Mouse (Mus musculus) C2C12 (cell line): ENCODE data around the gene Sel1l. TPM values are rescaled to one million over a fixed set of nuclear protein-coding genes. Genes with fewer than 3 reads are reported as not detected.
A peak's percentile ranks its signal among the peaks of the same experiment; 100 is the strongest.

Experiments
- H3K27me3 ChIP-seq: one replicate; pipeline ENCODE4 v1.6.1; 2011; ENCODE audit not compliant: control insufficient read depth, insufficient read depth, insufficient read length
- H3K36me3 ChIP-seq: one replicate; pipeline ENCODE4 v1.6.1; 2011; ENCODE audit not compliant: control insufficient read depth, insufficient read depth
- H3K4me3 ChIP-seq: one replicate; pipeline ENCODE4 v1.5.1; 2011; ENCODE audit warnings: mild to moderate bottlenecking, control low read depth; ENCODE audit not compliant: poor library complexity, insufficient read depth, severe bottlenecking
- H3K79me2 ChIP-seq: one replicate; pipeline ENCODE4 v1.6.1; 2011; ENCODE audit not compliant: control insufficient read depth, insufficient read depth
- H3K79me3 ChIP-seq: one replicate; pipeline ENCODE4 v1.6.1; 2011; ENCODE audit warnings: low read depth, control low read depth
- H3ac ChIP-seq: one replicate; pipeline ENCODE3; 2011; ENCODE audit warnings: low read depth; ENCODE audit not compliant: control insufficient read depth, insufficient read length
- CEBPB ChIP-seq: IDR thresholded peaks from one replicate; pipeline ENCODE4 v1.6.1; 2011; ENCODE audit warnings: low read depth, mild to moderate bottlenecking, control low read depth, moderate library complexity
- CTCF ChIP-seq: IDR thresholded peaks from one replicate; pipeline ENCODE4 v1.5.1; 2011; ENCODE audit not compliant: control insufficient read depth, insufficient read depth, insufficient read length
- FOSL1 ChIP-seq: IDR thresholded peaks from one replicate; pipeline ENCODE4 v1.8.0; 2011; ENCODE audit warnings: mild to moderate bottlenecking, low read length; ENCODE audit not compliant: poor library complexity, insufficient read depth, severe bottlenecking
- MAX ChIP-seq: IDR thresholded peaks from one replicate; pipeline ENCODE4 v1.6.1; 2011; ENCODE audit warnings: mild to moderate bottlenecking, control low read depth
- MYOD1 ChIP-seq: IDR thresholded peaks from one replicate; pipeline ENCODE4 v1.6.1; 2011; ENCODE audit warnings: low read depth; ENCODE audit not compliant: control insufficient read depth, insufficient read length
- MYOG ChIP-seq: IDR thresholded peaks from one replicate; pipeline ENCODE4 v1.6.1; 2011; ENCODE audit not compliant: control insufficient read depth, insufficient read length; ENCODE audit errors: extremely low read depth
- USF1 ChIP-seq: IDR thresholded peaks from one replicate; pipeline ENCODE4 v1.6.1; 2011; ENCODE audit warnings: low read depth, mild to moderate bottlenecking, control low read depth, moderate library complexity
- polyA plus RNA-seq: library from polyadenylated mRNA; unstranded; fragments of >200 nt; fragmentation: generic; extraction: Trizol; gene quantifications from one replicate; pipeline ENCODE4 v1.2.1, GENCODE M21; 2012; ENCODE audit warnings: missing spikeins

Gene Sel1l
- polyA plus RNA-seq, 1 experiment: 20.9 TPM

GRCm38 (mm10) chr12:91799379-91799773 lies 49.6 kb downstream of the Sel1l start:
- Histone ChIP-seq H3K27me3 (no peaks in the 10 kb centered on the region), H3K36me3 (no peaks in the 10 kb centered on the region), H3K79me2 (no peaks in the 10 kb centered on the region), H3ac (no peak overlapping the region), H3K4me3 (no peak overlapping the region), H3K79me3 (no peaks in the 10 kb centered on the region)
- TF ChIP-seq USF1 (no peak), MYOG (no peak), CEBPB (no peak), MYOD1 (no peak), CTCF (peak; percentile 7)

GRCm38 (mm10) chr12:91798720-91799378 lies 50.1 kb downstream of the Sel1l start:
- no peak for TF ChIP-seq USF1
- no peak for TF ChIP-seq MAX
- no peak for TF ChIP-seq CTCF
- no peak for TF ChIP-seq MYOD1
- no peak for TF ChIP-seq MYOG
- TF ChIP-seq FOSL1: no peak
- no peak for TF ChIP-seq CEBPB
- no peaks in the 10 kb centered on the region for H3K36me3 ChIP-seq
- H3K79me3 ChIP-seq: no peaks in the 10 kb centered on the region
- no peaks in the 10 kb centered on the region for H3K27me3 ChIP-seq
- H3ac ChIP-seq: no peak overlapping the region
- no peaks in the 10 kb centered on the region for H3K79me2 ChIP-seq
- H3K4me3 ChIP-seq: no peak overlapping the region

GRCm38 (mm10) chr12:91796774-91797173 lies 52.2 kb downstream of the Sel1l start:
- Histone ChIP-seq H3K36me3 (no peaks in the 10 kb centered on the region), H3K27me3 (no peaks in the 10 kb centered on the region), H3K79me3 (no peaks in the 10 kb centered on the region), H3K4me3 (no peak overlapping the region), H3K79me2 (no peaks in the 10 kb centered on the region), H3ac (no peak overlapping the region)
- TF ChIP-seq MYOG (no peak), USF1 (no peak), FOSL1 (no peak), MYOD1 (no peak), MAX (no peak), CTCF (no peak)

- Histone ChIP-seq H3ac (no peak overlapping the region), H3K36me3 (no peaks in the 10 kb centered on the region), H3K4me3 (no peak overlapping the region), H3K79me3 (no peaks in the 10 kb centered on the region), H3K27me3 (no peaks in the 10 kb centered on the region), H3K79me2 (no peaks in the 10 kb centered on the region)
- TF ChIP-seq MAX (no peak), FOSL1 (no peak), MYOD1 (no peak), CEBPB (no peak), MYOG (no peak), CTCF (no peak), USF1 (no peak)
Measured at GRCm38 (mm10) chr12:91793266-91793665, 55.7 kb downstream of the Sel1l start.

- H3K27me3 ChIP-seq: no peaks in the 10 kb centered on the region
- no peak overlapping the region for H3K4me3 ChIP-seq
- TF ChIP-seq USF1: no peak
- no peak for TF ChIP-seq MAX
- TF ChIP-seq MYOG: no peak
- no peak for TF ChIP-seq MYOD1
- no peak for TF ChIP-seq FOSL1
- no peak for TF ChIP-seq CEBPB
- no peak for TF ChIP-seq CTCF
- H3ac ChIP-seq: no peak overlapping the region
- no peaks in the 10 kb centered on the region for H3K79me3 ChIP-seq
- H3K36me3 ChIP-seq: no peaks in the 10 kb centered on the region
- no peaks in the 10 kb centered on the region for H3K79me2 ChIP-seq
Measured at GRCm38 (mm10) chr12:91791822-91792221, 57.1 kb downstream of the Sel1l start.
